ENCODE assay signal across 8 mouse cellular contexts in genomic region chr1:168356970-168357441, GRCm38 (mm10).
DNase-seq lines count a peak whose midpoint lies in the region; ATAC-seq and TF ChIP-seq lines count a peak whose summit lies in the region.

No protein-coding gene starts in this region.

- H3K36me3 ChIP-seq in lung, embryonic 14.5 days (ENCODE audit: insufficient read depth) = 0 out of 2 replicates have a peak, but pooled peaks cover 2% of the 10 kb centered on the region
- no peaks in the 10 kb centered on the region for H3K36me3 ChIP-seq in lung, postnatal 0 days (ENCODE audit: insufficient read depth, low read length)
- H3K36me3 ChIP-seq in hindbrain, embryonic 12.5 days = 0 out of 2 replicates have a peak, but pooled peaks cover under 1% of the 10 kb centered on the region
- H3K36me3 ChIP-seq in limb, embryonic 14.5 days (ENCODE audit: control insufficient read depth, insufficient read depth, low read length) = no peaks in the 10 kb centered on the region; the same call in 1 of the 2 replicates
- H3K36me3 ChIP-seq in neural tube, embryonic 15.5 days = no peaks in the 10 kb centered on the region

- peak overlapping the region; percentile 3; the same call in 1 of the 2 replicates for H3K4me2 ChIP-seq in lung, embryonic 14.5 days
- no peak overlapping the region for H3K4me2 ChIP-seq in lung, postnatal 0 days (replicated peaks; ENCODE audit: low read depth, low read length)
- peak overlapping the region; percentile 51 for H3K4me2 ChIP-seq in hindbrain, embryonic 12.5 days (replicated peaks)
- H3K4me2 ChIP-seq in limb, embryonic 14.5 days (replicated peaks; ENCODE audit: low read depth, low read length, severe bottlenecking) = peak overlapping the region; percentile 27
- peak overlapping the region; percentile 59 for H3K4me2 ChIP-seq in neural tube, embryonic 15.5 days

- H3K4me1 ChIP-seq in lung, embryonic 14.5 days (ENCODE audit: insufficient read depth) = peaks cover 35% of the 10 kb centered on the region
- 0 out of 2 replicates have a peak, but pooled peaks cover 3% of the 10 kb centered on the region for H3K4me1 ChIP-seq in lung, postnatal 0 days (ENCODE audit: insufficient read depth, low read depth, low read length)
- H3K4me1 ChIP-seq in hindbrain, embryonic 12.5 days = peaks cover 86% of the 10 kb centered on the region
- peaks cover 38% of the 10 kb centered on the region for H3K4me1 ChIP-seq in limb, embryonic 14.5 days (ENCODE audit: control insufficient read depth, insufficient read depth, low read length)
- peaks cover 62% of the 10 kb centered on the region for H3K4me1 ChIP-seq in neural tube, embryonic 15.5 days

- H3K9me3 ChIP-seq in lung, embryonic 14.5 days (ENCODE audit: low read depth, low read length) = no peaks in the 10 kb centered on the region
- H3K9me3 ChIP-seq in lung, postnatal 0 days (ENCODE audit: low read length) = no peaks in the 10 kb centered on the region
- H3K9me3 ChIP-seq in hindbrain, embryonic 12.5 days (replicated peaks) = no peaks in the 10 kb centered on the region
- H3K9me3 ChIP-seq in limb, embryonic 14.5 days (ENCODE audit: control insufficient read depth, low read length) = no peaks in the 10 kb centered on the region
- H3K9me3 ChIP-seq in neural tube, embryonic 15.5 days (replicated peaks) = no peaks in the 10 kb centered on the region

- WGBS in lung, embryonic 14.5 days = 16% methylated on average over 14 of the region's 14 CpGs
- WGBS in lung, postnatal 0 days = 29% methylated on average over 14 of the region's 14 CpGs
- WGBS in hindbrain, embryonic 12.5 days = 4% methylated on average over 14 of the region's 14 CpGs
- WGBS in limb, embryonic 14.5 days = 26% methylated on average over 14 of the region's 14 CpGs
- 0% methylated on average over 14 of the region's 14 CpGs for WGBS in neural tube, embryonic 15.5 days

- H3K27ac ChIP-seq in lung, embryonic 14.5 days (ENCODE audit: low read depth) = no peak overlapping the region
- H3K27ac ChIP-seq in lung, postnatal 0 days (ENCODE audit: low read length) = no peak overlapping the region
- peak overlapping the region; percentile 90 for H3K27ac ChIP-seq in hindbrain, embryonic 12.5 days
- H3K27ac ChIP-seq in limb, embryonic 14.5 days (replicated peaks; ENCODE audit: low read depth, low read length) = no peak overlapping the region
- peak overlapping the region; percentile 54 for H3K27ac ChIP-seq in neural tube, embryonic 15.5 days (replicated peaks)

- H3K27me3 ChIP-seq in lung, embryonic 14.5 days (ENCODE audit: insufficient read depth, low read length) = no peaks in the 10 kb centered on the region
- no peaks in the 10 kb centered on the region for H3K27me3 ChIP-seq in lung, postnatal 0 days (replicated peaks; ENCODE audit: insufficient read depth, low read length)
- no peaks in the 10 kb centered on the region for H3K27me3 ChIP-seq in hindbrain, embryonic 12.5 days
- no peaks in the 10 kb centered on the region for H3K27me3 ChIP-seq in limb, embryonic 14.5 days (ENCODE audit: control insufficient read depth, insufficient read depth, low read length)
- no peaks in the 10 kb centered on the region for H3K27me3 ChIP-seq in neural tube, embryonic 15.5 days (replicated peaks)

- peak; percentile 39; the same call in 1 of the 2 replicates for ATAC-seq in lung, embryonic 14.5 days (ENCODE audit: insufficient read depth)
- no peak for ATAC-seq in lung, postnatal 0 days
- peak; percentile 60 for ATAC-seq in hindbrain, embryonic 12.5 days (ENCODE audit: low FRiP score)
- no peak for ATAC-seq in limb, embryonic 14.5 days (ENCODE audit: low FRiP score, low read depth)
- peak; percentile 49 for ATAC-seq in neural tube, embryonic 15.5 days (ENCODE audit: low FRiP score)

- peak; percentile 53 for DNase-seq in lung, embryonic 14.5 days
- DNase-seq in lung, postnatal 0 days (ENCODE audit: low spot score) = no peak
- DNase-seq in limb, embryonic 14.5 days (ENCODE audit: low spot score) = no peak
- no peak for DNase-seq in adrenal gland, postnatal 14 days
- no peak for DNase-seq in gastrocnemius, postnatal 4 days (ENCODE audit: low spot score in 2 of 2)
- no peak for DNase-seq in spleen, postnatal 10 days (ENCODE audit: low spot score in 2 of 2)

- H3K9ac ChIP-seq in lung, embryonic 14.5 days = no peak overlapping the region
- H3K9ac ChIP-seq in lung, postnatal 0 days (replicated peaks; ENCODE audit: low read depth) = no peak overlapping the region
- H3K9ac ChIP-seq in hindbrain, embryonic 12.5 days = peak overlapping the region; percentile 41; the same call in 1 of the 2 replicates
- no peak overlapping the region for H3K9ac ChIP-seq in limb, embryonic 14.5 days (ENCODE audit: low read depth, low read length, severe bottlenecking)
- H3K9ac ChIP-seq in neural tube, embryonic 15.5 days (replicated peaks) = 0 out of 2 replicates have a peak overlapping the region, but pooled peaks have one; percentile 14

- TF ChIP-seq EP300 in lung, postnatal 0 days (IDR thresholded peaks at IDR 0.05) = no peak

- no peak for TF ChIP-seq POLR2A in limb, embryonic 14.5 days (IDR thresholded peaks at IDR 0.05; ENCODE audit: borderline replicate concordance, extremely low read depth, insufficient read depth, insufficient read length)

- no peak for TF ChIP-seq CTCF in lung, embryonic 14.5 days (IDR thresholded peaks at IDR 0.05; ENCODE audit: low read depth)
- no peak for TF ChIP-seq CTCF in lung, postnatal 0 days (IDR thresholded peaks at IDR 0.05)

- H3K4me3 ChIP-seq in lung, embryonic 14.5 days (ENCODE audit: low read depth, low read length) = no peak overlapping the region
- no peak overlapping the region for H3K4me3 ChIP-seq in lung, postnatal 0 days (ENCODE audit: low read depth, low read length)
- H3K4me3 ChIP-seq in hindbrain, embryonic 12.5 days = peak overlapping the region; percentile 17; the same call in 1 of the 2 replicates
- no peak overlapping the region for H3K4me3 ChIP-seq in limb, embryonic 14.5 days (replicated peaks; ENCODE audit: low read length)
- peak overlapping the region; percentile 29 for H3K4me3 ChIP-seq in neural tube, embryonic 15.5 days (replicated peaks)

Comparison
In these comparisons a context has a peak if more than half of its experiments do, and no peak if none do; other contexts are left out.
1. ATAC-seq: peak in lung, embryonic 14.5 days (single experiment), hindbrain, embryonic 12.5 days (single experiment) and neural tube, embryonic 15.5 days (single experiment); none in lung, postnatal 0 days (single experiment) and limb, embryonic 14.5 days (single experiment).
2. H3K27ac ChIP-seq: peak in hindbrain, embryonic 12.5 days (single experiment) and neural tube, embryonic 15.5 days (single experiment); none in lung, embryonic 14.5 days (single experiment), lung, postnatal 0 days (single experiment) and limb, embryonic 14.5 days (single experiment).
3. H3K4me3 ChIP-seq: peak in hindbrain, embryonic 12.5 days (single experiment) and neural tube, embryonic 15.5 days (single experiment); none in lung, embryonic 14.5 days (single experiment), lung, postnatal 0 days (single experiment) and limb, embryonic 14.5 days (single experiment).
4. H3K9ac ChIP-seq: peak in hindbrain, embryonic 12.5 days (single experiment) and neural tube, embryonic 15.5 days (single experiment); none in lung, embryonic 14.5 days (single experiment), lung, postnatal 0 days (single experiment) and limb, embryonic 14.5 days (single experiment).